Mouse (Mus musculus) embryo, embryonic 11.5 days (tissue): Measurements from ENCODE around the gene Tcf7l2.

ENCODE experiments used
- DNase-seq: peaks from one replicate; pipeline ENCODE4 v3.0.0-alpha.2; 2012; ENCODE audit warnings: low read depth, low spot score

The Tcf7l2 gene

GRCm38 (mm10) chr19:55741439-55741928 is at the start of gene Tcf7l2:
TSS of gene Tcf7l2 (plus strand) at chr19:55741820.
- peak; percentile 88 for DNase-seq

DNA sequence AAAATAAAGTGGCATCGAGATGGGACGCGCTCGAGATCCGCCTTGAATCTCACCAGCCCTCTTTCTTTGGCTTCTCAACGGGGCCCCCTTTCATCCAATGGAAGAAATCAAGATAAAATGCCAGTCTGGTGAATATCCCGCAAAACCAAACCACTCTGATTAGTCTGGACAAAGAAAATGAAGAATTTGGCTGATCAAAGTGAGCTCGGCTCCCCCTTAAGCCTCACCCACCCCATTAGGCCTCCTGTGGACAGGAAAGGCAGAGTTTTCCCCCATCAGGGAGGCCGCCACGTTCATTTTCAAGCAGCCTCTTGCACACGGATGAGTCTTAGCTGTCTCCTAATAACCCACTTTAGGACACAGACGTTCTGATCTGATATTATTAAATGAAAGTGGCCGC is 47.0 kb upstream of the Tcf7l2 start:
- no peak for DNase-seq

- no peak for DNase-seq
These were observed 46.2 kb upstream of the Tcf7l2 start for GRCm38 (mm10) chr19:55695418-55695817.

- no peak for DNase-seq
These were observed 42.7 kb upstream of the Tcf7l2 start for GRCm38 (mm10) chr19:55698892-55699291.

- DNase-seq = no peak
These were observed 41.4 kb upstream of the Tcf7l2 start for GRCm38 (mm10) chr19:55700214-55700568.

GRCm38 (mm10) chr19:55700569-55701282 is 40.9 kb upstream of the Tcf7l2 start:
- no peak for DNase-seq

- DNase-seq = no peak
These were observed 40.4 kb upstream of the Tcf7l2 start for GRCm38 (mm10) chr19:55701283-55701633.

DNA sequence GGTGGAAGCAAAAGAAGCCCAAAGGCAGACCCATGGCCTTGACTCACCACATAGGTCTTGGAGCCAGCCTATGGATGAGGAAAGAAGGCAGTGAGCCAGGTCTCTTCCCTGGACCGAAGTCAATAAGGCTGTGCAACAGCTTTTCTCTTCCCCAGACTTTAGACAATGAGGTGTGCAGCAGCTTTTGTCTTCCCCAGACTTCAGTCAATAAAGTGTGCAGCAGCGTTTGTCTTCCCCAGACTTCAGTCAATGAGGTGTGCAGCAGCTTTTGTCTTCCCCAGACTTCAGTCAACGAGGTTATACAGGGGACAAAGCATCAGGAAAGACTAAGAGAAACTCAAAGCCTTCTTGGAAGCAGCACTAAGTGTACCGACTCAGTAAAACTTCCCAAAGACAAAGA is 39.5 kb upstream of the Tcf7l2 start:
- DNase-seq = no peak

DNA sequence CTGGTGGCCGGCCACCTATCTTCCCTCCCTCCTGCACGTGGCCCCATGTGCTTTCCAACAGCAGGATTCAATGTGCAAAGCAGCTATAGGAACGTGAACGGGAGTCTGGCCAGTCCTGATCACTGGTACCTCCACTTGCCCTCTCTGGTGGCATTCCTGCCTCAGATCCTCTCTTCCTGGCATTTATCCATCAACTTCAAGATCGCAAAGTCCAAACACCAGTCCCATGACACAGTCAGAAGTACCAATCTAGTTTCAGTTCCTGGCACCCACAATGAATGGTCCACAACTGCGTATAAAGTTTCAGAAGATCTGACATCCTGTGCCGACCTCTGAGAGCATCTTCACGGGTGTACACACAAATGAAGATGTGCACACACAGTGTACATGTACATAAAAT is 38.9 kb upstream of the Tcf7l2 start:
- no peak for DNase-seq

- no peak for DNase-seq
These were observed 37.5 kb upstream of the Tcf7l2 start for GRCm38 (mm10) chr19:55704071-55704470.

DNA sequence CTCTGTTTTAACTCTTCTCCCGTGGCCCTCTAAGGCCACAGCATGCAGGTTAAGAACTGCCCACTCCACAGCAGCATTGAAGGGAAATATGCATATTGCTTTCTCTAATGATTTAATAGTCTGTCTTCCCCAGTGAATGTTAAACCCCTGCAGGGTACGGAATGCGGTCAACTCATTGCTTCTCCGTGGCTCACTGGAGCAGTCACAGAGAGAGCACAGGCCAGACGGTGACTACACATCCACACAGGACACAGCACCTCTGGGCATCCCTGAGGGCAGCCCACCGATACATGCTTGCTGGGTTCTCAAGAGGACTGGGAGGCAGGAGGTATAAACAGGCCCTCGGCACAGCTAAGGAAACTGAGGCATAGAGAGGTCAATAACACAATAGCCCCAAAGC is 35.3 kb upstream of the Tcf7l2 start:
- DNase-seq = no peak

- no peak for DNase-seq
These were observed 34.8 kb upstream of the Tcf7l2 start for GRCm38 (mm10) chr19:55706806-55707205.

GRCm38 (mm10) chr19:55708031-55708554 is 33.5 kb upstream of the Tcf7l2 start:
- no peak for DNase-seq

DNA sequence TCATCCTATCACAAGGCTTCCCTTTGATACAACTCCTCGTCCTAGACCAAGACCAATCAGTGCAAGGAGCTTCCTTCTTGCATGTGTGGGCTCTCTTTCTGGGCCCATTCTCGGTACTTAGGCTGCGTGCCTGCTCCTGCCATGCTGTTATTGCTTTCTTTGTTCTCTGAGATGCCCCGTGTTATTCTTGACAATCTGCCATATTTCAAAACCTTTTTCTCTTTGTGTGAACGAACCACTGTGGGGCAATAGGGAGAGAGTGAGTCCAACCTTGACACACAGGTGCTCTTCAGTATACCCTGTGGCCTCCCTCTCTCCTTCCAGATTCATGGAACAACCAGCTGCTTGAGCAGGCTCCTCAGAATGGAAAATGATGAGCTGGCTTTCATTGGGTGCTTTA is 30.8 kb upstream of the Tcf7l2 start:
- DNase-seq = no peak

DNA sequence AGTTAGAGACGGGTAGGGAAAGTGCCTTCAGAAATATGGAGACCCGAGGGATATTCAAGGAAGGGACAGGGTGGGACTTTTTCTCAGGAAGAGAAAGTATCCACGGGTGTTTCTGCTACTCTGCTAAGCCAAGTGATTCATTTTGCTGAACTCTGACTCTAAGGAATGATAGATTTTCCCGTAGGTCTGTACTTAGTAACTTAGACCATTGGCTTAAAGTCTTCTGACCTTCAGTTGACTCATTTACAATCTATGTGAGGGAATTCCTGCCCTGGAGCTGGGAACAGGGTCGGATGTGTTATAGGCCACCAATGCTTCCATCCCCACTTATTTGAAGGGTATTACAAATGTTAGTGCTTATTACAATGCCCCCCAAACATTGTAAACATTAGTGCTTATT is 29.9 kb upstream of the Tcf7l2 start:
- no peak for DNase-seq

- DNase-seq = no peak
These were observed 28.9 kb upstream of the Tcf7l2 start for GRCm38 (mm10) chr19:55712678-55713077.

GRCm38 (mm10) chr19:55714015-55714414 is 27.6 kb upstream of the Tcf7l2 start:
- DNase-seq = no peak

DNA sequence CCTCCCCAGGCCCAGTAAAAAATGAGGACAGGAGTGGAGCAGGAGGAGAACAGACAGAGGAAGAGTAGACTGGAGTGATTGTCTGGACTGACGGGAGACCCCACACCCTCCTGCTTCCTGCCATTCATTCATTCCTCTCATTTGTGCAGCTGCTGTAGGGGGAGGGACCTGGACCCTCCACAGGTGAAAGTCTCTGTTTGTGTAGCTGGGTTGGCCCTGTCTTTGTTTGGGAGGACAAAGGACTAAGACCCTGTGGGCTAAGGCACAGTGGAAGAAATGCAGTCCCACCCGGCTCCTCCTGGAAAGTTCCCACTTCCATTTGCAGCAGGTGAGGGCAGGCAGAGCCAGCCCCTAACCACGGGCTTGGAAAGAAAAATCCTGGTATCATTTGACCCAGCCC is 27.0 kb upstream of the Tcf7l2 start:
- no peak for DNase-seq

- no peak for DNase-seq
These were observed 22.5 kb upstream of the Tcf7l2 start for GRCm38 (mm10) chr19:55719083-55719482.

DNA sequence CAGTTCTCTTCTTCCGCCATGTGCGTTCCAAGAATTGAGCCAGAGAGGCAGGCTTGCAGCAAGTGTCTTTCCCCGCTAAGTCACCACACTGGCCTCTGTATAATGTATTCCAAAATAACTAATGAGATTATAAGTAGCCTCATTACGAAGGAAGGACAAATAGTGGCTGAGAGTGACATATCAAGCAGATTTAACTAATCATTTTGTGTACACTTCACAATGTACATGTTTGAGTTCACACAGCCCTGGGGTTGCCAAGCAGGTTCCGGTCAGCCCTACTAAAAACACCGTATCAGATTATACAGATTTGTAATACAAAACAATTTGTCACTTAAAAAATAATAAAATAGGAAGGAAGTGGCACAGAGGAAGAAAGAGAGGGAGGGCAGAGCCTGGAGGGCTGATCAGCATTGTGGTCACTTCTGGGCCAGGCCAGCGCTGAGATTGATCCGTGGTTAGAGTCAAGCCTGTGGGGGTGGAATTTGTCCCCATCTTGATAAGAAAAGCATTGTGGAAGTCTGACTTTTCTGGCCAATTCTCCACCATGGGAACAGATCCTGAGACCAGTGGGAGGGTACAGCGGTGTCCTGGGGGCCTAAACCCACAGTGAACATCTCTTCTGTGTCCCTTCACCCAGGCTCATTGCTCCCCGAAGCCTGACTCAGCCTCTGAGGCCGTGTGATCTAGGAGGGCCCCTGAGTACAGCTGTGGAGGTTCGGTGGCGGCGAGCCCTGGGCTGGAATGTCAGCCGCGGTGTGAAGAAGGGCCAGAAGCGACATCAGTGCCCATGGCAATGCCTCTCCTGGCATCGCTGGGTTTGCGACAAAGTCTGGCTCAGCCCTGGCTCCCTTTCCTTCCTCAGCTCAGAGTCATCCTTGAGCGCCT is 21.9 kb upstream of the Tcf7l2 start:
- no peak for DNase-seq

DNA sequence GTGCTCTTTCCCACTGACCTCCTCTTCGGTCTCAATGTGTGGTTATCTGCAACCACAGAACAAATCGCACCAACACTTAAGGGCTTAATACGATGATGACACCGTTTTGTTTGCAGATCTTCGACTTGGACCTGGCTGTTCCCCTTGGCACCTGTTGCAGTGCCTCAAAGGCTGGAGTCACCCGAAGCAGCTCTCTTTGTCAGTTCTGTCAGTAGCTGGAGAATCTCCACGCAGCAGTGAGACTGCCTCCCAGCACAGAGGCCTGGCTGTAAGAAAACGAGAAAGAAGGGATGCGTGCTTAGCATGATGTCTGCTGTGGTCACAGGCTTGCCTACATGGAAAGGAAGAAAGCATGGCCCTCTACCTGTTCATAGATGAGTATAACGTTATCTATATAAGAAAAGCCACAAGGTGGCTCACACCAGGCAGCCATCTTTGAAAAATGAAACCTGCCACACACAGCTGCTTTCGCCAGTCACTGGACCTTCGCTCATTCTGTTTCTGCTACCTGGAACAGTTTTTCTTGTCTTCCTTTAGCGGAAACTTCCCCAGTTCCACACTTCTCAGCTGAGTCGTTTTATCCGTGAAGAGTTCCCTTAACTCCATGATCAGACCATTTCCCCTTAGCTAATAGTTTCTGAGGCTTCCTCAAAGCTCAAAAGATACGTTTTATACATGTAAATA is 21.1 kb upstream of the Tcf7l2 start:
- DNase-seq = no peak

- no peak for DNase-seq
These were observed 19.2 kb upstream of the Tcf7l2 start for GRCm38 (mm10) chr19:55722376-55722775.
